Mouse (Mus musculus) naive thymus-derived CD4-positive, alpha-beta T cell, adult 5 months (primary cell): Measurements from ENCODE around the gene Tsga10ip. TPM values are rescaled to one million over a fixed set of nuclear protein-coding genes. Genes with fewer than 3 reads are reported as not detected.

Experiments
- polyA plus RNA-seq: library from polyadenylated mRNA; unstranded; fragments of 100-300 nt; shearing (Covaris generic); gene quantifications from one replicate; pipeline ENCODE4 v1.2.1, GENCODE M21; 2017

The Tsga10ip gene
- 2.2 TPM for polyA plus RNA-seq

GRCm38 (mm10) chr19:5402293-5402692, at the start of gene Tsga10ip:
TSS of gene Tsga10ip (minus strand) at chr19:5402526.

GRCm38 (mm10) chr19:5447515-5448353, 45.4 kb upstream of the Tsga10ip start, which contains the start of gene Fosl1:
TSS of gene Fosl1 (plus strand) at chr19:5447547.

GRCm38 (mm10) chr19:5424782-5425741, 22.7 kb upstream of the Tsga10ip start, which contains the start of the genes Drap1 and AI837181:
TSS of gene Drap1 (minus strand) at chr19:5424979.
TSS of gene AI837181 (plus strand) at chr19:5425144.

GRCm38 (mm10) chr19:5388588-5389242, 13.6 kb downstream of the Tsga10ip start, which contains the start of gene Sart1:
TSS of gene Sart1 (minus strand) at chr19:5388703.

GRCm38 (mm10) chr19:5367053-5367359, 35.3 kb downstream of the Tsga10ip start, which contains the start of gene Banf1:
TSS of gene Banf1 (minus strand) at chr19:5367168.

GRCm38 (mm10) chr19:5366175-5367052, 35.9 kb downstream of the Tsga10ip start, which contains the start of gene Eif1ad:
TSS of gene Eif1ad (plus strand) at chr19:5366741.

GRCm38 (mm10) chr19:5349502-5349873, 52.8 kb downstream of the Tsga10ip start, which contains the start of gene Cst6:
TSS of gene Cst6 (minus strand) at chr19:5349574.

Other genes starting within 250 kb of the Tsga10ip start
- gene Pacs1, start 129.4 kb downstream of the Tsga10ip start, polyA plus RNA-seq = 141 TPM
- 321 TPM for gene Sf3b2, start 107.1 kb downstream of the Tsga10ip start, polyA plus RNA-seq
- gene Gal3st3, start 104.2 kb downstream of the Tsga10ip start, polyA plus RNA-seq = not detected
- gene Catsper1, start 66.8 kb downstream of the Tsga10ip start, polyA plus RNA-seq = not detected
- not detected for gene Cst6, start 53.0 kb downstream of the Tsga10ip start, polyA plus RNA-seq
- gene Eif1ad, start 35.8 kb downstream of the Tsga10ip start, polyA plus RNA-seq = 47.0 TPM
- 229 TPM for gene Banf1, start 35.4 kb downstream of the Tsga10ip start, polyA plus RNA-seq
- gene Sart1, start 13.8 kb downstream of the Tsga10ip start, polyA plus RNA-seq = 303 TPM
- 195 TPM for gene Drap1, start 22.5 kb upstream of the Tsga10ip start, polyA plus RNA-seq
- gene AI837181, start 22.6 kb upstream of the Tsga10ip start, polyA plus RNA-seq = 35.8 TPM
- not detected for gene Fosl1, start 45.0 kb upstream of the Tsga10ip start, polyA plus RNA-seq
- 7.4 TPM for gene Ccdc85b, start 55.4 kb upstream of the Tsga10ip start, polyA plus RNA-seq
- 75.8 TPM for gene Fibp, start 58.1 kb upstream of the Tsga10ip start, polyA plus RNA-seq
- 75.3 TPM for gene Ctsw, start 66.0 kb upstream of the Tsga10ip start, polyA plus RNA-seq
- 0.81 TPM for gene Efemp2, start 71.4 kb upstream of the Tsga10ip start, polyA plus RNA-seq
- 45.4 TPM for gene Mus81, start 85.9 kb upstream of the Tsga10ip start, polyA plus RNA-seq
- gene Cfl1, start 87.9 kb upstream of the Tsga10ip start, polyA plus RNA-seq = 2,727 TPM
- not detected for gene 1700020D05Rik, start 101.3 kb upstream of the Tsga10ip start, polyA plus RNA-seq
- gene Snx32, start 108.0 kb upstream of the Tsga10ip start, polyA plus RNA-seq = 3.7 TPM
- gene Ovol1, start 158.1 kb upstream of the Tsga10ip start, polyA plus RNA-seq = not detected
- 8.4 TPM for gene Ap5b1, start 165.5 kb upstream of the Tsga10ip start, polyA plus RNA-seq
- 94.3 TPM for gene Rnaseh2c, start 199.3 kb upstream of the Tsga10ip start, polyA plus RNA-seq
- gene Kat5, start 207.7 kb upstream of the Tsga10ip start, polyA plus RNA-seq = 78.7 TPM
- gene Rela, start 235.0 kb upstream of the Tsga10ip start, polyA plus RNA-seq = 221 TPM